Mouse (Mus musculus) erythroblast, embryonic 14.5 days (primary cell): ENCODE data around the gene Tpo. TPM values are rescaled to one million over a fixed set of nuclear protein-coding genes. Genes with fewer than 3 reads are reported as not detected.

ENCODE experiments used
- H3K27me3 ChIP-seq: 2 replicates; pipeline ENCODE4 v1.6.1; 2012; ENCODE audit warnings: inconsistent platforms; ENCODE audit not compliant: control insufficient read depth
- H3K36me3 ChIP-seq: 2 replicates; pipeline ENCODE4 v1.6.1; 2012; ENCODE audit warnings: mild to moderate bottlenecking, inconsistent platforms; ENCODE audit not compliant: control insufficient read depth
- H3K4me1 ChIP-seq: 2 replicates; pipeline ENCODE4 v1.6.1; 2012; ENCODE audit warnings: inconsistent platforms; ENCODE audit not compliant: control insufficient read depth
- H3K4me3 ChIP-seq: replicated peaks from 2 replicates; pipeline ENCODE3; 2012; ENCODE audit warnings: moderate library complexity, mild to moderate bottlenecking, inconsistent platforms
- H3K9me3 ChIP-seq: 2 replicates; pipeline ENCODE4 v1.6.1; 2012; ENCODE audit warnings: low read length, inconsistent platforms, mixed read lengths; ENCODE audit not compliant: control insufficient read depth
- GATA1 ChIP-seq: IDR thresholded peaks from 2 replicates; pipeline ENCODE4 v1.6.1; 2012; ENCODE audit warnings: low read length, inconsistent platforms, mixed read lengths
- TAL1 ChIP-seq: IDR thresholded peaks from 3 replicates; pipeline ENCODE4 v1.6.1; 2012; ENCODE audit warnings: low read length, inconsistent platforms, mixed read lengths
- polyA plus RNA-seq: library from polyadenylated mRNA; stranded (reverse); fragments of >175 nt; gene quantifications from 2 replicates; pipeline ENCODE4 v1.2.3, GENCODE M21; 2012

Gene Tpo
- polyA plus RNA-seq, 1 experiment = not detected

DNA sequence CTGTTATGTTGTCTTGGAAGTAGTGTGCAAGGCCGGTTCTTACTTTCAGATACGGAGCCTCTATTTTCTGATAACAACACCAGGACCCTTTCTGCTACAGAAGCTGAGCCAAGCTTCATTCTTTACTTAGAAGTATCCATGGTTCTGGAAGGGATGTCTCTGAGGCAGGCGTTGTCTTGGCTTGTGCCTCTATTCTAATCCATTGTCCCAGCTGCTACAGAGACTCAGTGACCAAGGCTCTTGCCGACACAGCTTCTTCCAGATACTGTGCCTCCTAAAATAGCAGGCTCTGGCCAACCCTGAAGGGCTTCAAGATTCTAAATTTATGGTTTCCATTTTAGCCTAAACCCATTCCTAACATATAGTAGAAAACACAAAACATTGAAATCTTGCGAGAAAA, 123.7 kb downstream of the Tpo start:
- no peaks in the 10 kb centered on the region for H3K27me3 ChIP-seq
- H3K4me3 ChIP-seq = no peak overlapping the region
- TF ChIP-seq GATA1 (no peak), TAL1 (no peak)
- no peaks in the 10 kb centered on the region for H3K9me3 ChIP-seq
- H3K4me1 ChIP-seq = no peaks in the 10 kb centered on the region
- H3K36me3 ChIP-seq = no peaks in the 10 kb centered on the region

DNA sequence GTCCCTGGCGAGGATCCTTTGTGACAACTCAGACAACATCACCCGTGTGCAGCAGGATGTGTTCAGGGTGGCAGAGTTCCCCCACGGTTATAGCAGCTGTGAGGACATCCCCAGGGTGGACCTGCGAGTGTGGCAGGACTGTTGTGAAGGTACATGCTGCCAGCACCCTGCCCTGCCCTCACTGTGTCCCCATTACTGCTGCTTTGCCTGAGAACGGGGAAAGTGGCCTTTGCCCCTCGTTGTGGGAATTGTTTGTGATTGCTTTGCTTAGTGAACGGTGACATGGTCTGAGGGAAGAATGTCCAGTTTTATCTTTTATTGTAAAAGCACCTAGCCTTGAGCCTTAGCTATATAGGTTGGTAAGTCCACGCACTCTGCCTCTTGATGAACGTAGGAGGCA, 125.8 kb downstream of the Tpo start:
- Histone ChIP-seq H3K9me3 (peaks cover 15% of the 10 kb centered on the region), H3K4me3 (no peak overlapping the region), H3K27me3 (no peaks in the 10 kb centered on the region), H3K36me3 (no peaks in the 10 kb centered on the region), H3K4me1 (no peaks in the 10 kb centered on the region)
- no peak for TF ChIP-seq GATA1
- TF ChIP-seq TAL1 = no peak

Other genes starting within 250 kb of the Tpo start
- not detected in 2 replicates for gene Pxdn, start 195.0 kb downstream of the Tpo start, polyA plus RNA-seq
- not detected in 2 replicates for gene Sntg2, start 240.8 kb upstream of the Tpo start, polyA plus RNA-seq